In the genomic region with DNA sequence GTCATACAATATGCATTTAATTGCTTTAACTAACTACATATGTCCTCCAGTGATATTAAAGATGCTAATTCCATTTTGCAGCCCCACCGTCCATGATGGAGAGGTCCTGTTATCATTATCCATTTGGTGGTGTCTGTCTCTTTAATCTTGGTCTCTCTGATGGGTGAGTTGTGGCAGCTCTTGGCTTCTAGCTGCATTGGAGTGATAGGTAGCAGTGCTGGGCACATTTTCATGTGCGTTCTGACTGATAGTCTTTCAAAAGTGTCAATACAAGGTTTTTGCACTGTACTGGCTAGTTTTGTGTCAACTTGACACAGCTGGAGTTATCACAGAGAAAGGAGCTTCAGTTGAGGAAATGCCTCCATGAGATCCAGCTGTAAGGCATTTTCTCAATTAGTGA, we compare ENCODE assay signal across 23 mouse cellular contexts.
DNase-seq lines count a peak whose midpoint lies in the region; ATAC-seq and TF ChIP-seq lines count a peak whose summit lies in the region.
"Had no signal": no experiment of that assay in that cellular context is flagged by ENCODE, and none has a peak within 500 bp of the region (broad histone marks: within the 10 kb centered on the region; RNA-seq: fewer than 3 reads in every experiment).

No protein-coding gene starts in this region.

- peak in 2 of 3 experiments; percentile 14 to 17 for DNase-seq in liver, embryonic 14.5 days (ENCODE audit: low read depth in 3 of 3, low spot score in 3 of 3)
- no peak for DNase-seq in liver
- DNase-seq in gastrocnemius, postnatal 4 days (ENCODE audit: low spot score in 2 of 2): no peak
- no peak for DNase-seq in frontal cortex, postnatal 14 days (ENCODE audit: low spot score in 2 of 2)
- DNase-seq: adrenal gland, adult 2 months; adrenal gland, postnatal 10 days; adrenal gland, postnatal 25 days; cerebellum, adult 11 months; cerebellum, adult 18-20 months; cerebellum, adult 8-10 months; cerebellum, adult 9-11 months; cerebellum, postnatal 14 days; cerebellum, postnatal 36 days; embryo, embryonic 11 days had no signal

- no peak overlapping the region for H3K4me3 ChIP-seq in liver, embryonic 14.5 days (ENCODE audit: insufficient read depth in 1 of 2, low read depth in 2 of 2, low read length in 2 of 2)
- H3K4me3 ChIP-seq: embryonic facial prominence, embryonic 13.5 days; embryonic facial prominence, embryonic 15.5 days; forebrain, embryonic 10.5 days; forebrain, embryonic 12.5 days had no signal

- H3K36me3 ChIP-seq in liver, embryonic 14.5 days (replicated peaks; ENCODE audit: control insufficient read depth, insufficient read depth, low read depth): no peaks in the 10 kb centered on the region
- H3K36me3 ChIP-seq: embryonic facial prominence, embryonic 13.5 days; embryonic facial prominence, embryonic 15.5 days; forebrain, embryonic 10.5 days; forebrain, embryonic 12.5 days had no signal

- H3K4me2 ChIP-seq in liver, embryonic 14.5 days (ENCODE audit: low read depth): no peak overlapping the region
- H3K4me2 ChIP-seq: embryonic facial prominence, embryonic 13.5 days; embryonic facial prominence, embryonic 15.5 days; forebrain, embryonic 12.5 days had no signal

- TF ChIP-seq EP300 in liver, embryonic 14.5 days (IDR thresholded peaks at IDR 0.05; ENCODE audit: low read depth): no peak

- TF ChIP-seq CTCF in liver, embryonic 14.5 days (IDR thresholded peaks at IDR 0.05; ENCODE audit: low read depth): no peak

- H3K9ac ChIP-seq in liver, embryonic 14.5 days (replicated peaks): no peak overlapping the region
- H3K9ac ChIP-seq: embryonic facial prominence, embryonic 13.5 days; embryonic facial prominence, embryonic 15.5 days; forebrain, embryonic 12.5 days had no signal

- H3K4me1 ChIP-seq in liver, embryonic 14.5 days (replicated peaks; ENCODE audit: control insufficient read depth in 2 of 2, insufficient read depth in 2 of 2, low read length in 1 of 2): no peaks in the 10 kb centered on the region
- H3K4me1 ChIP-seq: embryonic facial prominence, embryonic 15.5 days; forebrain, embryonic 10.5 days; forebrain, embryonic 12.5 days had no signal

- WGBS in liver, embryonic 14.5 days (ENCODE audit: insufficient replicate concordance): 42% methylated on average over 2 of the region's 2 CpGs

- H3K27ac ChIP-seq in liver, embryonic 14.5 days: no peak overlapping the region
- H3K27ac ChIP-seq: embryonic facial prominence, embryonic 13.5 days; embryonic facial prominence, embryonic 15.5 days; forebrain, embryonic 10.5 days; forebrain, embryonic 12.5 days had no signal

- no peak for ATAC-seq in liver, embryonic 14.5 days (ENCODE audit: insufficient read depth)
- ATAC-seq in erythroblast, adult 5-6 weeks (replicated peaks; ENCODE audit: low FRiP score, poor library complexity, severe bottlenecking): peak; percentile 60
- peak; percentile 74; the same call in 1 of the 2 replicates for ATAC-seq in erythroid progenitor cell, adult 5-6 weeks (replicated peaks; ENCODE audit: low FRiP score, poor library complexity, severe bottlenecking)
- ATAC-seq in megakaryocyte-erythroid progenitor cell, adult 5-6 weeks (replicated peaks; ENCODE audit: low FRiP score, low TSS enrichment, poor library complexity, severe bottlenecking): peak; percentile 96
- ATAC-seq: forebrain, embryonic 14.5 days; forebrain, embryonic 16.5 days had no signal

- no peaks in the 10 kb centered on the region for H3K9me3 ChIP-seq in liver, embryonic 14.5 days (ENCODE audit: control insufficient read depth, low read length)
- H3K9me3 ChIP-seq: embryonic facial prominence, embryonic 15.5 days; forebrain, embryonic 10.5 days; forebrain, embryonic 12.5 days had no signal

- no peaks in the 10 kb centered on the region for H3K27me3 ChIP-seq in liver, embryonic 14.5 days (ENCODE audit: control insufficient read depth, insufficient read depth, low read length)
- H3K27me3 ChIP-seq: embryonic facial prominence, embryonic 13.5 days; embryonic facial prominence, embryonic 15.5 days had no signal

Comparison
In these comparisons a context has a peak if more than half of its experiments do, and no peak if none do; other contexts are left out.
1. DNase-seq: peak in liver, embryonic 14.5 days (2 of 3); none in liver (single experiment), gastrocnemius, postnatal 4 days (0 of 2) and frontal cortex, postnatal 14 days (0 of 2).